Mouse (Mus musculus): ENCODE results near the gene Hoxd8. TPM values are rescaled to one million over a fixed set of nuclear protein-coding genes. Genes with fewer than 3 reads are reported as not detected.

Gene Hoxd8
- polyA plus RNA-seq, 2 experiments = 0.04 to 0.06 TPM

DNA sequence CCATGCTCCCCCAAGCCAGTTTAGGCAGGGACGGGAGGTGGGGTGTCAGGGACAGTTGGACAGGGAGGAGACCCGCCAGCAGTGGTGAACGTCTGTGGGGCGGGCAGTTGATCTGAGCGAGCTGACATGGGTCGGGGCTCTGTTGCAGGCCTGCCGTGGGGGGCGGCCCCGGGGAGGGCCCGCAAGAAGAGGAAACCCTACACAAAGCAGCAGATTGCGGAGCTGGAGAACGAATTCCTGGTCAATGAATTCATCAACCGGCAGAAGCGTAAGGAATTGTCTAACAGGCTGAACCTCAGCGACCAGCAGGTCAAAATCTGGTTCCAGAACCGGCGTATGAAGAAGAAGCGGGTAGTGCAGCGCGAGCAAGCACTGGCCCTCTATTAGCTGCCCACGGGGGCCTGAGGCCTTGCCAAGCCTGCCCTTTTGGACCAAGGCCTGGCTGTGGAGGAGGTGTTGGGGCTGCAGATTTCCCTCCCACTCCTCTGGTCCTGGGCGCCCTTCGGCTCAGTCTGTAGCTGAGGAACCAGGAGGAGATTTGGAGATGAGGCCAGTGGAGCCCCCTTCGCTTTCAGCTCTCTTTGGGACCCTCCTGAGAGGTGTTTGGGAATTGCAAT, 28.6 kb upstream of the Hoxd8 start:
- DNase-seq (ENCODE audit: low read depth in 3 of 3, low spot score in 3 of 3) (no peak), ATAC-seq (ENCODE audit: insufficient read depth) (no peak)
- 7% methylated on average over 24 of the region's 24 CpGs for WGBS (ENCODE audit: insufficient replicate concordance)
- Histone ChIP-seq H3K4me2 (ENCODE audit: low read depth) (no peak overlapping the region), H3K27ac (no peak overlapping the region), H3K4me3 (ENCODE audit: insufficient read depth in 1 of 2, low read depth in 2 of 2, low read length in 2 of 2) (no peak overlapping the region), H3K4me1 (replicated peaks; ENCODE audit: control insufficient read depth in 2 of 2, insufficient read depth in 2 of 2, low read length in 1 of 2) (no peaks in the 10 kb centered on the region), H3K36me3 (replicated peaks; ENCODE audit: control insufficient read depth, insufficient read depth, low read depth) (no peaks in the 10 kb centered on the region), H3K27me3 (ENCODE audit: control insufficient read depth, insufficient read depth, low read length) (peaks cover 100% of the 10 kb centered on the region), H3K9ac (replicated peaks) (no peak overlapping the region), H3K9me3 (ENCODE audit: control insufficient read depth, low read length) (no peaks in the 10 kb centered on the region)
- no peak for TF ChIP-seq EP300 (IDR thresholded peaks at IDR 0.05; ENCODE audit: low read depth)
- no peak for TF ChIP-seq CTCF (IDR thresholded peaks at IDR 0.05; ENCODE audit: low read depth)

DNA sequence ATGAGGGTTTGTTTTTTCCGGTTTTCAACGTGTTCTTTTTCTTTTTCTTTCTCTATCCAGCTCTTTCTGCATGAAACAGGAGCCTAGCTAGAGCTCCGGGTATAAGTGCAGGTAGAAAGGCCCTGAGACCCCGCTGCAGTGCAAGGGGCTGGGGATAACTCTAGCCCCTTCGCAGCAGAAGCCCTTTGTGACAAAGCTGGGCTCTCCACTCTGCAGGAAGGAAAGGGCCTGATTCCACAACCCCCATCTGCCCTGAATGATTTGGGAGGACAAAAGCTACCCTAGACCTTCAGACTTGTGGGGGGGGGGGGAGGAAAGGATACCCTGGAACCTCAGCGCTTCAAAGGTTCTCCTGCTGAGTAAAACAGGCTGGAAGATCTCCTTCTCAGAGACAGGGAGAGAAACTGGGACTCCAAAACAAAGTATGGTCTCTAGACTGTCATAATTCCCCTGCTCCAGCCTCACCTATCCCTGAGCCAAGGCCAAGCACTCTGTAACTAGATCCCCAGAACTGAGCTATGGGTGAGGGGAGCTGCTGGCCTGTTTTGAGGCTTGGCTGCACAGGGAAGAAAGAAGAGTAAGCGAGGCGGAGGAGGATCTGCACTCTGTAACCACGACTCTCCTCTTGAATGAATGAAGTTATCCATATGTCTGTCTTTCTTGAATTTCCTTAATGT, 27.9 kb upstream of the Hoxd8 start:
- TF ChIP-seq EP300 (IDR thresholded peaks at IDR 0.05; ENCODE audit: low read depth) (no peak), CTCF (IDR thresholded peaks at IDR 0.05; ENCODE audit: low read depth) (no peak)
- 4% methylated on average over 9 of the region's 9 CpGs for WGBS (ENCODE audit: insufficient replicate concordance)

DNA sequence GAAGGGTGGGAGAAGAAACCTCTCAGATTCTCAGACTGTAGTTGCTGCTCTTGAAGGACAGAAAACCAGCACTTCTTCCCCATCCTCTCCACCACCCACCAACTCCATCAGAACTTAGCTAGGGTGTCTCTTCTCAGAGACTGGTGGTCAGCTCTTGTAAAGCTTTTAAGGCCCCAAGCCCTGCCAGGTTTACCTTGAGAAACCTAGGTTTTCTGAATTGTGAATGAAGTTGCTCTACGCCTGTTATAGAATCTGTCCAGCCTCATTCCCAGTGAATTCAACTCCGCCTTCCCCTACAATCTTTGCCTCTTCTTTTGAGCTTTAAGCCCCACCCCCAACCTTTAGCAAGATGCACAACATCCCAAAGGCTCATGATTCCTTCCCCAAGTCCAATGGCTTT, 27.3 kb upstream of the Hoxd8 start:
- Histone ChIP-seq H3K36me3 (replicated peaks; ENCODE audit: control insufficient read depth, insufficient read depth, low read depth) (no peaks in the 10 kb centered on the region), H3K27me3 (ENCODE audit: control insufficient read depth, insufficient read depth, low read length) (peaks cover 100% of the 10 kb centered on the region), H3K9me3 (ENCODE audit: control insufficient read depth, low read length) (no peaks in the 10 kb centered on the region), H3K4me2 (ENCODE audit: low read depth) (no peak overlapping the region), H3K4me1 (replicated peaks; ENCODE audit: control insufficient read depth in 2 of 2, insufficient read depth in 2 of 2, low read length in 1 of 2) (no peaks in the 10 kb centered on the region), H3K4me3 (ENCODE audit: insufficient read depth in 1 of 2, low read depth in 2 of 2, low read length in 2 of 2) (no peak overlapping the region), H3K9ac (replicated peaks) (no peak overlapping the region), H3K27ac (no peak overlapping the region)
- 17% methylated on average over 2 of the region's 2 CpGs for WGBS (ENCODE audit: insufficient replicate concordance)
- no peak for ATAC-seq (ENCODE audit: insufficient read depth)
- TF ChIP-seq CTCF (IDR thresholded peaks at IDR 0.05; ENCODE audit: low read depth) (no peak), EP300 (IDR thresholded peaks at IDR 0.05; ENCODE audit: low read depth) (no peak)
- DNase-seq (ENCODE audit: low read depth in 3 of 3, low spot score in 3 of 3) = no peak

More for the DNA sequence above, 27.9 kb upstream of the Hoxd8 start:
- H3K27ac ChIP-seq = no peak overlapping the region
- peaks cover 100% of the 10 kb centered on the region for H3K27me3 ChIP-seq (ENCODE audit: control insufficient read depth, insufficient read depth, low read length)
- H3K9ac ChIP-seq (replicated peaks) = no peak overlapping the region
- DNase-seq (ENCODE audit: low read depth in 3 of 3, low spot score in 3 of 3) = no peak
- no peaks in the 10 kb centered on the region for H3K36me3 ChIP-seq (replicated peaks; ENCODE audit: control insufficient read depth, insufficient read depth, low read depth)
- H3K4me1 ChIP-seq (replicated peaks; ENCODE audit: control insufficient read depth in 2 of 2, insufficient read depth in 2 of 2, low read length in 1 of 2) = no peaks in the 10 kb centered on the region
- no peaks in the 10 kb centered on the region for H3K9me3 ChIP-seq (ENCODE audit: control insufficient read depth, low read length)
- H3K4me2 ChIP-seq (ENCODE audit: low read depth) = no peak overlapping the region
- no peak for ATAC-seq (ENCODE audit: insufficient read depth)
- no peak overlapping the region for H3K4me3 ChIP-seq (ENCODE audit: insufficient read depth in 1 of 2, low read depth in 2 of 2, low read length in 2 of 2)

DNA sequence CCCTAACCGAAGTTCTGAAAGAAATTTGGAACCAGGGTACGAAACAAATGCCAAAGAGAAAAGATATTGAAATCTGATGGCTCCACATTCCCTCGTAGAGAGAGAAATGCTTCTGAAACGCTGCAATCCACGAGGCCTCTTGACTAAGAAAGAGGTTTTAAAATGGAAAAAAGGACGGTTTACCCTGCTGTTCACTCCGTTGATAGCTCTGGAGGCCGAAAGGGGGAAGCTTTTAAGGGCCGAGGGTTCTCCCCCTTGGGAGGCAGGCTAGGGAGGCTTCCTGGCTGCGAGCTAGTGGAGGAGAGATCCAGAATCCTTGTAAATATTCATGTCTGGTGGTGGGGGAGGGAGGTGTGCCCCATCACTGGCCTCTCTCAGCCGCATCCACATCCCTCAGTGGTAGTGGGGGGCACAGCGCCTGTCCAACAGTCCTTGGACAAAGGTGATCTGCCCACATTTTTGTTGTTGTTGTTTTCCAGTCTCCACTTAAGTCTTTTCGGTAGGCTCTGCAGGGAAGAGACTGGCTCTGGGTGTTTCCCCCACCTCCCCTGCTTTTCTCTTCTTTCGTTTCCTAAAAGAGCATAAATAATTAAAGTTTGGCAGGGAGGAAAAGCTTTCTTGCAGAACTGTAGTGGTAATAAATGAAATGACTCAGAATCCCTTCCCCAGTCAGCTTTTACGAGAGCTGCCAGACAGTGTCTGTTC, 25.4 kb upstream of the Hoxd8 start, which contains the start of gene Hoxd11:
Gene Hoxd11 (plus strand): TSS at position 667 of the 705 bp plus-strand sequence.
- Histone ChIP-seq H3K4me2 (ENCODE audit: low read depth) (no peak within 1 kb of the TSS), H3K27ac (no peak within 1 kb of the TSS), H3K4me3 (ENCODE audit: insufficient read depth in 1 of 2, low read depth in 2 of 2, low read length in 2 of 2) (no peak within 1 kb of the TSS), H3K36me3 (replicated peaks; ENCODE audit: control insufficient read depth, insufficient read depth, low read depth) (no peaks in the 10 kb centered on the region), H3K4me1 (replicated peaks; ENCODE audit: control insufficient read depth in 2 of 2, insufficient read depth in 2 of 2, low read length in 1 of 2) (no peaks in the 10 kb centered on the region), H3K9ac (replicated peaks) (no peak within 1 kb of the TSS), H3K27me3 (ENCODE audit: control insufficient read depth, insufficient read depth, low read length) (peaks cover 100% of the 10 kb centered on the region), H3K9me3 (ENCODE audit: control insufficient read depth, low read length) (no peaks in the 10 kb centered on the region)
- TF ChIP-seq EP300 (IDR thresholded peaks at IDR 0.05; ENCODE audit: low read depth) (no peak), CTCF (IDR thresholded peaks at IDR 0.05; ENCODE audit: low read depth) (no peak)
- ATAC-seq (ENCODE audit: insufficient read depth) (no peak), DNase-seq (ENCODE audit: low read depth in 3 of 3, low spot score in 3 of 3) (no peak)
- WGBS (ENCODE audit: insufficient replicate concordance) = 2% methylated on average over 15 of the region's 15 CpGs

DNA sequence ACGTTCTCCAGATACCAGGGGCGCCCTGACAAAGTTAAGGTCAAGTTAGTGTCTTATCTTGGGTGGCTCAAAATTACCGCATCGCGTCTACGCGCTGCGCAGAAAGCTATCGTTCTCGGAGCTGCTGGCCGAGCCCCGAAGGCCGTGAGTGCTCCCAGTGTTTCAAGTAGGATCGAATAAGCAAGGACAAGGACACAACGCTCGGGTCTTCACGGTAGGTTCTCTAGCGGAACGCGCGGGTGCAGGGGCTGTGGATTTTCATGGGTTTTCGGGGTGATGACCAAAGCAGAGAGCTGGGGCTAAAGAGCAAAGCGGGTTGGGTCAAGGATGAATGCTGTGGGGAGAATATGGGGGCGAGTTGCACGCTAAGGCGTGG, 24.8 kb upstream of the Hoxd8 start:
- Histone ChIP-seq H3K27me3 (ENCODE audit: control insufficient read depth, insufficient read depth, low read length) (peaks cover 100% of the 10 kb centered on the region), H3K9ac (replicated peaks) (no peak overlapping the region), H3K4me1 (replicated peaks; ENCODE audit: control insufficient read depth in 2 of 2, insufficient read depth in 2 of 2, low read length in 1 of 2) (no peaks in the 10 kb centered on the region), H3K36me3 (replicated peaks; ENCODE audit: control insufficient read depth, insufficient read depth, low read depth) (no peaks in the 10 kb centered on the region), H3K9me3 (ENCODE audit: control insufficient read depth, low read length) (no peaks in the 10 kb centered on the region), H3K27ac (no peak overlapping the region), H3K4me2 (ENCODE audit: low read depth) (no peak overlapping the region), H3K4me3 (ENCODE audit: insufficient read depth in 1 of 2, low read depth in 2 of 2, low read length in 2 of 2) (no peak overlapping the region)
- 1% methylated on average over 26 of the region's 26 CpGs for WGBS (ENCODE audit: insufficient replicate concordance)
- DNase-seq (ENCODE audit: low read depth in 3 of 3, low spot score in 3 of 3) = no peak
- ATAC-seq (ENCODE audit: insufficient read depth) = no peak
- TF ChIP-seq CTCF (IDR thresholded peaks at IDR 0.05; ENCODE audit: low read depth) (no peak), EP300 (IDR thresholded peaks at IDR 0.05; ENCODE audit: low read depth) (no peak)

Measured in liver, embryonic 14.5 days (tissue).